Mouse (Mus musculus) CH12.LX (cell line): Measurements from ENCODE around the gene Lmf2. TPM values are rescaled to one million over a fixed set of nuclear protein-coding genes. Genes with fewer than 3 reads are reported as not detected.

Experiments used
- DNase-seq: peaks from one replicate; pipeline ENCODE4 v3.0.0-alpha.2; 2013; ENCODE audit errors: extremely low read depth
- H3K27ac ChIP-seq: 2 replicates; pipeline ENCODE4 v1.5.1; 2012; ENCODE audit warnings: low read depth, mild to moderate bottlenecking, control low read depth, moderate library complexity; ENCODE audit not compliant: insufficient read depth
- H3K27me3 ChIP-seq: replicated peaks from 2 replicates; pipeline ENCODE3; 2012; ENCODE audit warnings: inconsistent platforms
- H3K36me3 ChIP-seq, 2 experiments: replicated peaks in 1 of 2; 2 replicates each; pipeline versions ENCODE3 to v1.6.1; 2012; ENCODE audit warnings: inconsistent platforms in 1 of 2, low read length in 1 of 2, mild to moderate bottlenecking in 1 of 2, mixed read lengths in 1 of 2, moderate library complexity in 1 of 2; ENCODE audit not compliant: control insufficient read depth in 1 of 2, insufficient read depth in 1 of 2
- H3K4me1 ChIP-seq, 2 experiments: 2 replicates each; pipeline ENCODE4 v1.6.1; 2012; ENCODE audit warnings: inconsistent platforms in 1 of 2, moderate library complexity in 1 of 2; ENCODE audit not compliant: insufficient read depth in 2 of 2, control insufficient read depth in 1 of 2
- H3K4me2 ChIP-seq: 2 replicates; pipeline ENCODE4 v1.6.1; 2012; ENCODE audit warnings: low read depth, mild to moderate bottlenecking, control low read depth; ENCODE audit not compliant: poor library complexity, insufficient read depth, severe bottlenecking
- H3K4me3 ChIP-seq, 3 experiments: fragments of 150-350 bp in 1 of 3; sonication (generic) in 1 of 3; replicated peaks in 1 of 3; 2 replicates each; pipeline versions ENCODE3 to v1.5.1; 2011 to 2012; ENCODE audit warnings: low read depth in 2 of 3, low read length in 2 of 3, mild to moderate bottlenecking in 2 of 3, moderate library complexity in 2 of 3, control low read depth in 1 of 3, improper control_type of control experiment in 1 of 3, inconsistent platforms in 1 of 3, mixed read lengths in 1 of 3; ENCODE audit not compliant: poor library complexity in 1 of 3
- H3K79me2 ChIP-seq: replicated peaks from 2 replicates; pipeline ENCODE4 v1.6.1; 2012; ENCODE audit warnings: mild to moderate bottlenecking, moderate library complexity; ENCODE audit not compliant: control insufficient read depth, poor library complexity, insufficient read depth, severe bottlenecking; ENCODE audit errors: extremely low read depth
- H3K9ac ChIP-seq: 2 replicates; pipeline ENCODE4 v1.6.1; 2012; ENCODE audit warnings: low read depth, mild to moderate bottlenecking, control low read depth, moderate library complexity; ENCODE audit not compliant: insufficient read depth
- H3K9me3 ChIP-seq: replicated peaks from 2 replicates; pipeline ENCODE3; 2012; ENCODE audit warnings: low read length, inconsistent platforms, mixed read lengths
- BHLHE40 ChIP-seq: IDR thresholded peaks from 2 replicates; pipeline ENCODE4 v1.6.1; 2011; ENCODE audit warnings: mild to moderate bottlenecking, low read depth, low read length, improper control_type of control experiment
- CHD2 ChIP-seq: IDR thresholded peaks from 2 replicates; pipeline ENCODE4 v1.6.1; 2011; ENCODE audit warnings: low read length, improper control_type of control experiment
- E2F4 ChIP-seq: IDR thresholded peaks from 2 replicates; pipeline ENCODE4 v1.6.1; 2011; ENCODE audit warnings: low read depth, low read length, improper control_type of control experiment; ENCODE audit not compliant: insufficient replicate concordance
- EP300 ChIP-seq: IDR thresholded peaks from 2 replicates; pipeline ENCODE4 v1.6.1; 2011; ENCODE audit warnings: low read length, improper control_type of control experiment
- ETS1 ChIP-seq: conservative IDR thresholded peaks from 2 replicates; pipeline ENCODE4 v1.6.1; 2012; ENCODE audit warnings: low read depth, mild to moderate bottlenecking, inconsistent platforms, low read length, improper control_type of control experiment, moderate library complexity
- IRF4 ChIP-seq: IDR thresholded peaks from 2 replicates; pipeline ENCODE4 v1.6.1; 2014; ENCODE audit warnings: low read depth, mild to moderate bottlenecking, inconsistent platforms, low read length, improper control_type of control experiment
- JUN ChIP-seq: IDR thresholded peaks from 2 replicates; pipeline ENCODE4 v1.6.1; 2011; ENCODE audit warnings: low read depth, mild to moderate bottlenecking, low read length, improper control_type of control experiment, moderate library complexity; ENCODE audit not compliant: insufficient read depth
- JUND ChIP-seq: conservative IDR thresholded peaks from 2 replicates; pipeline ENCODE4 v1.6.1; 2011; ENCODE audit warnings: low read depth, low read length, improper control_type of control experiment
- MAX ChIP-seq: IDR thresholded peaks from 2 replicates; pipeline ENCODE4 v1.6.1; 2011; ENCODE audit warnings: low read length, improper control_type of control experiment
- MEF2A ChIP-seq: IDR thresholded peaks from 2 replicates; pipeline ENCODE4 v1.6.1; 2014; ENCODE audit warnings: low read depth, mild to moderate bottlenecking, inconsistent platforms, low read length, improper control_type of control experiment, borderline replicate concordance
- MXI1 ChIP-seq: IDR thresholded peaks from 2 replicates; pipeline ENCODE4 v1.6.1; 2011; ENCODE audit warnings: mild to moderate bottlenecking, low read depth, low read length, improper control_type of control experiment
- MYC ChIP-seq: IDR thresholded peaks from 2 replicates; pipeline ENCODE4 v1.6.1; 2011; ENCODE audit warnings: low read depth, mild to moderate bottlenecking, improper control_type of control experiment, low read length
- NELFE ChIP-seq: IDR thresholded peaks from 2 replicates; pipeline ENCODE4 v1.6.1; 2011; ENCODE audit warnings: low read depth, low read length, improper control_type of control experiment
- PAX5 ChIP-seq: IDR thresholded peaks from 2 replicates; pipeline ENCODE4 v1.6.1; 2012; ENCODE audit warnings: low read length, inconsistent platforms, mixed read lengths
- SIN3A ChIP-seq: IDR thresholded peaks from 2 replicates; pipeline ENCODE4 v1.6.1; 2012; ENCODE audit warnings: low read length, improper control_type of control experiment, inconsistent platforms
- TBP ChIP-seq: conservative IDR thresholded peaks from 2 replicates; pipeline ENCODE4 v1.6.1; 2011; ENCODE audit warnings: low read depth, low read length, improper control_type of control experiment
- TCF12 ChIP-seq: IDR thresholded peaks from 2 replicates; pipeline ENCODE4 v1.6.1; 2014; ENCODE audit warnings: low read depth, mild to moderate bottlenecking, inconsistent platforms, low read length, improper control_type of control experiment
- UBTF ChIP-seq: IDR thresholded peaks from 2 replicates; pipeline ENCODE4 v1.6.1; 2012; ENCODE audit warnings: low read depth, mild to moderate bottlenecking, inconsistent platforms, low read length, improper control_type of control experiment, moderate library complexity
- USF1 ChIP-seq: IDR thresholded peaks from 2 replicates; pipeline ENCODE4 v1.6.1; 2014; ENCODE audit warnings: low read depth, mild to moderate bottlenecking, inconsistent platforms, low read length, improper control_type of control experiment
- ZNF384 ChIP-seq: IDR thresholded peaks from 2 replicates; pipeline ENCODE4 v1.6.1; 2012; ENCODE audit warnings: low read depth, low read length, improper control_type of control experiment, inconsistent platforms
- dilution Hi-C: fragments of 300-500 bp; cut with MboI; formaldehyde crosslinking; loops from 2 replicates; pipeline ENCODE4 v1.14.3; 2020; ENCODE audit warnings: low sequenced_read_pairs; ENCODE audit not compliant: extremely low pct_unique_long_range_greater_than_20kb, extremely low pct_ligation_motif_present
- in situ Hi-C: fragments of 300-500 bp; cut with MboI; formaldehyde crosslinking; loops from 3 replicates; pipeline ENCODE4 v1.14.3; 2019; ENCODE audit warnings: low sequenced_read_pairs, low pct_ligation_motif_present, low pct_unique_long_range_greater_than_20kb, mixed read lengths
- polyA plus RNA-seq: library from polyadenylated mRNA; unstranded; fragments of >175 nt; gene quantifications from 2 replicates; pipeline ENCODE4 v1.2.1, GENCODE M21; 2012; ENCODE audit warnings: low read depth; ENCODE audit not compliant: insufficient read length
- total RNA-seq, 2 experiments: library from RNA; depleted of rRNA; stranded (reverse); fragments of 300-350 nt in 1 of 2; fragments of >200 nt in 1 of 2; gene quantifications; 2 replicates each; pipeline ENCODE4 v1.2.3; 2012 to 2014

Gene Lmf2
- total and polyA plus RNA-seq, 3 experiments: 9.9 to 36.2 (median 18.5) TPM

DNA sequence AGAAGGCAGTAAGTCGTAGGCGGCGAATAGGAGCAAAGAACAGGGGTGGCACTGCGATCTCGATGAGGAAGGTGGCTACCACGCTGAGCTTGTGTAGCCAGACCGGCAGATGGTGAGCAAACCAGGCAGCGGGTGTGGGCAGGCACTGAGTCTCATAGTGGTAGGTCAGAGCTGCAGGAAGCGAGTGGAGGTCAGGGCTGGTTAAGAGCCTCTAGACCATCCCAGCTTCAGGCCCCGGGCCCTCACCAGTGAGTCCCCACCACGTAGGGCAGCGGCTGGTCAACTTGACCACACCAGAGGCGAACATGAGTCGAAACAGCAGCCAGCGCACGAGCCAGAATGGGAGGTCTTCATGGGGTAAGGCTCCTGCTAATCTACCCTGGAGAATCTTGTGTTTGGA is 1.6 kb downstream of the Lmf2 start:
- no peak overlapping the region for H3K9ac ChIP-seq
- H3K36me3 ChIP-seq: peaks cover 36 to 56% of the 10 kb centered on the region in 2 experiments
- no peak for DNase-seq
- H3K27me3 ChIP-seq: no peaks in the 10 kb centered on the region
- TF ChIP-seq NELFE (no peak), ZNF384 (no peak), MYC (no peak), JUN (no peak), BHLHE40 (no peak), MEF2A (no peak), JUND (no peak), IRF4 (no peak), TBP (no peak), USF1 (no peak), E2F4 (no peak), EP300 (no peak), ETS1 (no peak)
- TF ChIP-seq, all 38 proteins: peak for 0
- dilution Hi-C loops: no loop called here
- no peak overlapping the region for H3K4me3 ChIP-seq
- H3K4me1 ChIP-seq: peaks cover 12 to 30% of the 10 kb centered on the region in 2 experiments
- H3K4me2 ChIP-seq: peak overlapping the region; percentile 65; the same call in 1 of the 2 replicates
- in situ Hi-C loops: loop anchor here (25.0 kb wide), 1 partner anchor 242 kb away; the partner anchor contains the start of gene Tubgcp6
- H3K27ac ChIP-seq: no peak overlapping the region
- H3K79me2 ChIP-seq: peaks cover 39% of the 10 kb centered on the region
- no peaks in the 10 kb centered on the region for H3K9me3 ChIP-seq

DNA sequence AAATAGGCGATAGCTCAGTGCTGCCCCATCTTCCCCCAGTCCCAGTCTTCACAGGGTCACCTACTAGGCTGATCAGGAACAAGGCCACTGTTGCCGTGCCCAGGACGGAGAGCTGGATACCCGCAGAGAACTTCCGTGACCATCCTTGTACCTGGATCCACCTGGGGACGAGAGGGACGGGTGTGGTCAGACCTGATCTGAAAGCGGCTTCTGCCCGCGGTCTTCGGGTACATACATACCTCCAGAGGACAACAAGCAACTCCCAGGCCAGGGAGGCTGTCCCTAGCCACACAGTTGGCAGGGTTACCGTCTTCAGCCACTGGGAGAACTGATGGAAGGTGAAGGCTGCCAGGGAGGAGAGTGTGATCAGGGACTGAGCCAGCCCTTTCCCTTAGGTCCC is 2.7 kb downstream of the Lmf2 start:
- DNase-seq: no peak
- Histone ChIP-seq H3K4me3 (no peak overlapping the region), H3K27me3 (no peaks in the 10 kb centered on the region), H3K9me3 (no peaks in the 10 kb centered on the region), H3K4me2 (no peak overlapping the region), H3K9ac (no peak overlapping the region), H3K27ac (no peak overlapping the region), H3K4me1 (peaks cover 10 to 21% of the 10 kb centered on the region in 2 experiments), H3K36me3 (peaks cover 32 to 56% of the 10 kb centered on the region in 2 experiments), H3K79me2 (peaks cover 29% of the 10 kb centered on the region)
- dilution Hi-C loops: no loop called here
- in situ Hi-C loops: loop anchor here (25.0 kb wide), 1 partner anchor 240 kb away; the partner anchor contains the start of gene Tubgcp6
- TF ChIP-seq UBTF (no peak), MAX (no peak), CHD2 (no peak), SIN3A (no peak), MXI1 (no peak), MEF2A (no peak), PAX5 (no peak), TCF12 (no peak), ETS1 (no peak)
